Mouse (Mus musculus): Measurements from ENCODE around the gene Tada2b. TPM values are rescaled to one million over a fixed set of nuclear protein-coding genes. Genes with fewer than 3 reads are reported as not detected.

Tada2b gene
- polyA plus RNA-seq, 1 experiment from 2014 or later = 2.9 TPM

GRCm38 (mm10) chr5:36434398-36434967, 49.6 kb downstream of the Tada2b start:
- Histone ChIP-seq H3K27me3 (no peaks in the 10 kb centered on the region), H3K9me3 (no peaks in the 10 kb centered on the region), H3K4me3 (no peak overlapping the region), H3K36me3 (no peaks in the 10 kb centered on the region), H3K27ac (replicated peaks) (peak overlapping the region; percentile 83), H3K4me2 (replicated peaks) (no peak overlapping the region), H3K4me1 (peaks cover 11% of the 10 kb centered on the region), H3K9ac (replicated peaks) (no peak overlapping the region)
- 51% methylated on average over 9 of the region's 9 CpGs for WGBS
- ATAC-seq (replicated peaks) = peak; percentile 72

DNA sequence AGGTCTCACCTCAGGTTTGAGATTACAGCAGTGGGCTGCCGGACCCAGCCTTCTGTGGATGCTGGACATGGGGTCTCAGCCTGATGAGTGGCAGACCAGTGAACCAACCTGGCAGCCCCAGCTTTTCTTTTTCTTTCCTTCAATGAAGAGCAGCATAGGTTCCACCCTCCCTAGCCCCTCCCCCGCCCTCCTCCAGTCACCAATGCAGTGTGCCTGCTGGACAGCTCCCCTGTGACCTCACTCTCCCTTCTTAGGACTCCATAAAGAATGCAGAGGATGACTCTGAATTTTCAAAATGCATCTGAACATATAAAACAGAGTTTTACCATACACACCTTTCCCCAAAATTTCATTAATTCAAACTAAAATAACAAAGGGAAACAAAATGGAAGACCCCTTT, 52.4 kb downstream of the Tada2b start:
- no peak overlapping the region for H3K9ac ChIP-seq (replicated peaks)
- H3K36me3 ChIP-seq = no peaks in the 10 kb centered on the region
- ATAC-seq (replicated peaks) = no peak
- H3K4me2 ChIP-seq (replicated peaks) = no peak overlapping the region
- WGBS = 67% methylated on average over 2 of the region's 2 CpGs
- no peak overlapping the region for H3K4me3 ChIP-seq
- no peaks in the 10 kb centered on the region for H3K9me3 ChIP-seq
- H3K4me1 ChIP-seq = peaks cover 11% of the 10 kb centered on the region
- H3K27ac ChIP-seq (replicated peaks) = no peak overlapping the region
- no peaks in the 10 kb centered on the region for H3K27me3 ChIP-seq

GRCm38 (mm10) chr5:36429551-36429950, 54.5 kb downstream of the Tada2b start:
- peaks cover 5% of the 10 kb centered on the region for H3K4me1 ChIP-seq
- no peaks in the 10 kb centered on the region for H3K9me3 ChIP-seq
- ATAC-seq (replicated peaks) = no peak
- no peak overlapping the region for H3K9ac ChIP-seq (replicated peaks)
- no peaks in the 10 kb centered on the region for H3K36me3 ChIP-seq
- WGBS = 89% methylated on average over 3 of the region's 3 CpGs
- H3K27me3 ChIP-seq = no peaks in the 10 kb centered on the region
- no peak overlapping the region for H3K4me3 ChIP-seq
- no peak overlapping the region for H3K27ac ChIP-seq (replicated peaks)
- H3K4me2 ChIP-seq (replicated peaks) = no peak overlapping the region

DNA sequence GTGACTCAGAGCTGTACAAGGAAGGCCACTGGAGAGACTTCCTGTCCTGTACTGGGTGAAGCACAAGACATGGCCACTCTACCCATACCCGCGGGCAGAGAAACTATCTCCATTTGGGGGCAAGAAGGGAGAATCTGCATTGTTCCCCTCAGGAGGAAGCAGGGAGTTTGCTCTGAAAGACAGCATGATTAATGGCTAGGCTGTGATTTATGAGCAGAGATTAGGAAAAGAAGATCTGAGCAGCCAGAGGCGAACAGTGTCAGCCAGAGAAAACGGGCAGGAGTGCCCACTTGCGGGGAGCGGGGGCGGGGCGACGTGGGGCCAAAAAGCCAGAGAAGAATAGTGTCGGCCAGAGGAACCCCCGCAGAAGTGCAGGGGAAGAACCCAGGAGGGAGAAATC, 56.3 kb downstream of the Tada2b start:
- Histone ChIP-seq H3K9me3 (no peaks in the 10 kb centered on the region), H3K4me2 (replicated peaks) (no peak overlapping the region), H3K4me3 (no peak overlapping the region), H3K36me3 (no peaks in the 10 kb centered on the region), H3K4me1 (no peaks in the 10 kb centered on the region), H3K27me3 (no peaks in the 10 kb centered on the region), H3K27ac (replicated peaks) (no peak overlapping the region), H3K9ac (replicated peaks) (no peak overlapping the region)
- no peak for ATAC-seq (replicated peaks)
- 56% methylated on average over 11 of the region's 11 CpGs for WGBS

GRCm38 (mm10) chr5:36426404-36426803, 57.7 kb downstream of the Tada2b start:
- Histone ChIP-seq H3K4me3 (no peak overlapping the region), H3K36me3 (no peaks in the 10 kb centered on the region), H3K9ac (replicated peaks) (no peak overlapping the region), H3K27ac (replicated peaks) (no peak overlapping the region), H3K27me3 (no peaks in the 10 kb centered on the region), H3K4me2 (replicated peaks) (no peak overlapping the region), H3K4me1 (no peaks in the 10 kb centered on the region), H3K9me3 (no peaks in the 10 kb centered on the region)
- 76% methylated on average over 5 of the region's 5 CpGs for WGBS
- no peak for ATAC-seq (replicated peaks)

- Histone ChIP-seq H3K9ac (replicated peaks) (no peak overlapping the region), H3K9me3 (no peaks in the 10 kb centered on the region), H3K27me3 (no peaks in the 10 kb centered on the region), H3K4me1 (no peaks in the 10 kb centered on the region), H3K4me2 (replicated peaks) (no peak overlapping the region), H3K27ac (replicated peaks) (no peak overlapping the region), H3K4me3 (no peak overlapping the region), H3K36me3 (no peaks in the 10 kb centered on the region)
- no peak for ATAC-seq (replicated peaks)
Measured at GRCm38 (mm10) chr5:36424676-36425075, 59.4 kb downstream of the Tada2b start.

Other genes with a start within 250 kb of the Tada2b start
- gene Sorcs2, start 86.1 kb downstream of the Tada2b start, polyA plus RNA-seq (2015; fragmentation: Nextera tagmentation; extraction: Ambion mirVana) = 7.3 and 7.9 TPM in 2 replicates
- 45.8 and 46.1 TPM in 2 replicates for gene Grpel1, start 19.3 kb downstream of the Tada2b start, polyA plus RNA-seq (2015; fragmentation: Nextera tagmentation; extraction: Ambion mirVana)
- gene Ccdc96, start 303 bp upstream of the Tada2b start, polyA plus RNA-seq (2015; fragmentation: Nextera tagmentation; extraction: Ambion mirVana) = 3.0 and 3.2 TPM in 2 replicates
- 101 and 104 TPM in 2 replicates for gene Tbc1d14, start 109.0 kb upstream of the Tada2b start, polyA plus RNA-seq (2015; fragmentation: Nextera tagmentation; extraction: Ambion mirVana)
- 34.5 and 35.1 TPM in 2 replicates for gene D5Ertd579e, start 211.7 kb upstream of the Tada2b start, polyA plus RNA-seq (2015; fragmentation: Nextera tagmentation; extraction: Ambion mirVana)